ENCODE assay signal across 9 mouse cellular contexts in genomic region chr7:66247274-66248021, GRCm38 (mm10).
A peak's percentile ranks its signal among the peaks of the same experiment; 100 is the strongest.
DNase-seq lines count a peak whose midpoint lies in the region; ATAC-seq and TF ChIP-seq lines count a peak whose summit lies in the region.
"Had no signal": no experiment of that assay in that cellular context is flagged by ENCODE, and none has a peak within 500 bp of the region (broad histone marks: within the 10 kb centered on the region; RNA-seq: fewer than 3 reads in every experiment).

No protein-coding gene starts in this region.

- H3K27me3 ChIP-seq in kidney, postnatal 0 days (ENCODE audit: insufficient read depth, low read length) = no peaks in the 10 kb centered on the region
- no peaks in the 10 kb centered on the region for H3K27me3 ChIP-seq in midbrain, embryonic 13.5 days
- H3K27me3 ChIP-seq: megakaryocyte, embryonic 14.5 days had no signal

- ATAC-seq in kidney, postnatal 0 days (replicated peaks; ENCODE audit: low FRiP score, low read depth) = no peak
- peak; percentile 88 for ATAC-seq in midbrain, embryonic 13.5 days
- no peak for ATAC-seq in monocyte, adult 5-6 weeks (replicated peaks; ENCODE audit: insufficient number of reproducible peaks, low FRiP score, low TSS enrichment, poor library complexity, severe bottlenecking)

- H3K9me3 ChIP-seq in kidney, postnatal 0 days (replicated peaks; ENCODE audit: low read length) = no peaks in the 10 kb centered on the region
- no peaks in the 10 kb centered on the region for H3K9me3 ChIP-seq in midbrain, embryonic 13.5 days
- H3K9me3 ChIP-seq: megakaryocyte, embryonic 14.5 days had no signal

- no peak overlapping the region for H3K4me3 ChIP-seq in kidney, postnatal 0 days (replicated peaks; ENCODE audit: low read depth, low read length)
- H3K4me3 ChIP-seq in midbrain, embryonic 13.5 days (replicated peaks) = no peak overlapping the region
- H3K4me3 ChIP-seq: megakaryocyte, embryonic 14.5 days had no signal

- H3K36me3 ChIP-seq in kidney, postnatal 0 days (ENCODE audit: insufficient read depth, low read length) = no peaks in the 10 kb centered on the region
- no peaks in the 10 kb centered on the region for H3K36me3 ChIP-seq in midbrain, embryonic 13.5 days

- no peak for TF ChIP-seq CTCF in kidney, postnatal 0 days (IDR thresholded peaks at IDR 0.05; ENCODE audit: low read depth)

- H3K9ac ChIP-seq in kidney, postnatal 0 days (ENCODE audit: low read depth, low read length) = no peak overlapping the region
- peak overlapping the region; percentile 44 for H3K9ac ChIP-seq in midbrain, embryonic 13.5 days (replicated peaks)

- WGBS in kidney, postnatal 0 days = 47% methylated on average over 12 of the region's 12 CpGs
- WGBS in midbrain, embryonic 13.5 days = 19% methylated on average over 12 of the region's 12 CpGs

- H3K4me1 ChIP-seq in kidney, postnatal 0 days (replicated peaks; ENCODE audit: insufficient read depth, low read length) = 0 out of 2 replicates have a peak, but pooled peaks cover 9% of the 10 kb centered on the region
- peaks cover 22% of the 10 kb centered on the region for H3K4me1 ChIP-seq in midbrain, embryonic 13.5 days (replicated peaks)

- H3K4me2 ChIP-seq in kidney, postnatal 0 days (ENCODE audit: low read length) = no peak overlapping the region
- H3K4me2 ChIP-seq in midbrain, embryonic 13.5 days (replicated peaks) = peak overlapping the region; percentile 27

- DNase-seq in kidney, postnatal 0 days (ENCODE audit: low spot score) = peak; percentile 18
- no peak for DNase-seq in kidney, adult 8-10 months
- peak; percentile 87 for DNase-seq in brain, adult 2 months (ENCODE audit: low read depth, low spot score)
- DNase-seq in frontal cortex, adult 2 months (ENCODE audit: extremely low spot score in 1 of 2, low spot score in 1 of 2) = peak; percentile 72 to 76
- peak; percentile 19 to 47 for DNase-seq in layer of hippocampus, postnatal 25 days (ENCODE audit: extremely low spot score in 1 of 2, low spot score in 1 of 2)
- no peak for DNase-seq in spleen, postnatal 4 days (ENCODE audit: low spot score in 2 of 2)

- H3K27ac ChIP-seq in kidney, postnatal 0 days = no peak overlapping the region
- peak overlapping the region; percentile 73 for H3K27ac ChIP-seq in midbrain, embryonic 13.5 days

Comparison
In these comparisons a context has a peak if more than half of its experiments do, and no peak if none do; other contexts are left out.
1. DNase-seq: peak in kidney, postnatal 0 days (single experiment), brain, adult 2 months (single experiment), frontal cortex, adult 2 months (2 of 2) and layer of hippocampus, postnatal 25 days (2 of 2); none in kidney, adult 8-10 months (0 of 2) and spleen, postnatal 4 days (0 of 2).